Mouse (Mus musculus) lung, adult 2 months (tissue): ENCODE measurements around the gene Tgfbr1. TPM values are rescaled to one million over a fixed set of nuclear protein-coding genes. Genes with fewer than 3 reads are reported as not detected.
"Not testable (repeated sequence)": the region's sequence is repeated elsewhere in the genome, so short reads cannot be mapped to it uniquely, and the experiment has no call there.

Source experiments
- DNase-seq: peaks from one replicate; pipeline ENCODE4 v3.0.0; 2022
- H3K4me1 ChIP-seq: fragments of 200-500 bp; 2 replicates; pipeline ENCODE4 v1.6.1; 2011; ENCODE audit warnings: low read length; ENCODE audit not compliant: control insufficient read depth, insufficient read depth
- H3K4me3 ChIP-seq: fragments of 200-500 bp; replicated peaks from 2 replicates; pipeline ENCODE3; 2011; ENCODE audit warnings: low read depth, mild to moderate bottlenecking, control low read depth, low read length; ENCODE audit errors: extremely low read depth
- CTCF ChIP-seq: fragments of 200-500 bp; IDR thresholded peaks from 2 replicates; pipeline ENCODE4 v1.5.1; 2011; ENCODE audit warnings: mild to moderate bottlenecking, low read length, control low read depth; ENCODE audit not compliant: insufficient read depth
- POLR2A ChIP-seq: fragments of 200-500 bp; IDR thresholded peaks from 2 replicates; pipeline ENCODE4 v1.6.1; 2011; ENCODE audit warnings: low read depth, mild to moderate bottlenecking, control low read depth, low read length, borderline replicate concordance; ENCODE audit errors: extremely low read depth
- WGBS: fragments of 180-500 bp; shearing (Covaris S2); methylation state at CpG from one replicate; pipeline ENCODE4 v1.1.7; 2018; 5-methylcytosine and 5-hydroxymethylcytosine counted together
- polyA plus RNA-seq: library from polyadenylated mRNA; depleted of rRNA; stranded (reverse); fragments of >200 nt; gene quantifications from 2 replicates; pipeline ENCODE4 v1.2.3, GENCODE M21; 2012

Gene Tgfbr1
- polyA plus RNA-seq, 1 experiment = 9.9 TPM

GRCm38 (mm10) chr4:47382426-47382825, 29.4 kb downstream of the Tgfbr1 start:
- TF ChIP-seq POLR2A = no peak
- WGBS = 24% methylated on average over 1 of the region's 1 CpGs
- no peak for DNase-seq
- Histone ChIP-seq H3K4me1 (no peaks in the 10 kb centered on the region; the same call in 1 of the 2 replicates), H3K4me3 (no peak overlapping the region)

- H3K4me1 ChIP-seq, DNase-seq, H3K4me3 ChIP-seq: not testable (repeated sequence)
- 97% methylated on average over 2 of the region's 2 CpGs for WGBS
Measured at GRCm38 (mm10) chr4:47391926-47392325, 38.9 kb downstream of the Tgfbr1 start.

GRCm38 (mm10) chr4:47396251-47396650, 43.2 kb downstream of the Tgfbr1 start:
- TF ChIP-seq CTCF = no peak
- TF ChIP-seq POLR2A = no peak
- 89% methylated on average over 7 of the region's 7 CpGs for WGBS
- DNase-seq = no peak
- Histone ChIP-seq H3K4me3 (no peak overlapping the region), H3K4me1 (no peaks in the 10 kb centered on the region)

GRCm38 (mm10) chr4:47397951-47398687, 45.1 kb downstream of the Tgfbr1 start:
- H3K4me1 ChIP-seq = no peaks in the 10 kb centered on the region
- no peak for DNase-seq
- TF ChIP-seq POLR2A = no peak
- no peak for TF ChIP-seq CTCF
- 79% methylated on average over 6 of the region's 6 CpGs for WGBS
- H3K4me3 ChIP-seq = no peak overlapping the region

- no peaks in the 10 kb centered on the region for H3K4me1 ChIP-seq
- DNase-seq = no peak
- TF ChIP-seq CTCF (peak; percentile 57), POLR2A (no peak)
- no peak overlapping the region for H3K4me3 ChIP-seq
Measured at GRCm38 (mm10) chr4:47399824-47400223, 46.8 kb downstream of the Tgfbr1 start.

- TF ChIP-seq CTCF (no peak), POLR2A (no peak)
Measured at GRCm38 (mm10) chr4:47400314-47400713, 47.3 kb downstream of the Tgfbr1 start.

GRCm38 (mm10) chr4:47402200-47402599, 49.2 kb downstream of the Tgfbr1 start:
- Histone ChIP-seq H3K4me1 (no peaks in the 10 kb centered on the region), H3K4me3 (no peak overlapping the region)
- TF ChIP-seq CTCF (no peak), POLR2A (no peak)
- no peak for DNase-seq

More at GRCm38 (mm10) chr4:47400314-47400713, 47.3 kb downstream of the Tgfbr1 start:
- WGBS = 63% methylated on average over 4 of the region's 4 CpGs
- H3K4me1 ChIP-seq = no peaks in the 10 kb centered on the region
- no peak for DNase-seq
- H3K4me3 ChIP-seq = no peak overlapping the region

GRCm38 (mm10) chr4:47404536-47404935, 51.5 kb downstream of the Tgfbr1 start:
- no peak for DNase-seq
- TF ChIP-seq CTCF (no peak), POLR2A (no peak)
- peaks cover 2% of the 10 kb centered on the region; the same call in 1 of the 2 replicates for H3K4me1 ChIP-seq
- 72% methylated on average over 2 of the region's 2 CpGs for WGBS
- no peak overlapping the region for H3K4me3 ChIP-seq

- no peak for DNase-seq
- Histone ChIP-seq H3K4me1 (peaks cover 2% of the 10 kb centered on the region; the same call in 1 of the 2 replicates), H3K4me3 (no peak overlapping the region)
- 80% methylated on average over 2 of the region's 2 CpGs for WGBS
- TF ChIP-seq CTCF (no peak), POLR2A (no peak)
Measured at GRCm38 (mm10) chr4:47407161-47407560, 54.1 kb downstream of the Tgfbr1 start.

GRCm38 (mm10) chr4:47417871-47418270, 64.8 kb downstream of the Tgfbr1 start:
- Histone ChIP-seq H3K4me1 (no peaks in the 10 kb centered on the region), H3K4me3 (no peak overlapping the region)
- no peak for DNase-seq
- WGBS = 56% methylated on average over 3 of the region's 3 CpGs
- TF ChIP-seq CTCF (no peak), POLR2A (no peak)
